Mouse (Mus musculus): ENCODE data around the gene Grip1. TPM values are rescaled to one million over a fixed set of nuclear protein-coding genes. Genes with fewer than 3 reads are reported as not detected.

Grip1 gene
- 4.6 and 5.0 TPM in 2 replicates for polyA plus RNA-seq (2012; rRNA removed)

- H3K4me1 ChIP-seq (ENCODE audit: control insufficient read depth, insufficient read depth, low read length) = no peaks in the 10 kb centered on the region
- TF ChIP-seq POLR2A (IDR thresholded peaks at IDR 0.05; ENCODE audit: borderline replicate concordance, insufficient read depth, low read length) (no peak), CTCF (IDR thresholded peaks at IDR 0.05; ENCODE audit: borderline replicate concordance, insufficient read depth, low read depth, low read length) (no peak)
- peak; percentile 22 to 41 for DNase-seq
- peak within 1 kb of the TSS; percentile 58 for H3K4me3 ChIP-seq (replicated peaks; ENCODE audit: insufficient read depth, low read depth, low read length)
- H3K27ac ChIP-seq (ENCODE audit: insufficient read depth, low read length) = no peak within 1 kb of the TSS
- peaks cover 5% of the 10 kb centered on the region; the same call in 1 of the 2 replicates for H3K27me3 ChIP-seq (ENCODE audit: control insufficient read depth, insufficient read depth, low read length)
- WGBS = under 1% methylated on average over 78 of the region's 84 CpGs
Observed at GRCm38 (mm10) chr10:119453431-119454105, at the start of gene Grip1. TSS of gene Grip1 (plus strand) at chr10:119453830.

GRCm38 (mm10) chr10:119405103-119405502 lies 48.5 kb upstream of the Grip1 start:
- no peaks in the 10 kb centered on the region for H3K27me3 ChIP-seq (ENCODE audit: control insufficient read depth, insufficient read depth, low read length)
- TF ChIP-seq CTCF (IDR thresholded peaks at IDR 0.05; ENCODE audit: borderline replicate concordance, insufficient read depth, low read depth, low read length) (no peak), POLR2A (IDR thresholded peaks at IDR 0.05; ENCODE audit: borderline replicate concordance, insufficient read depth, low read length) (no peak)
- no peak overlapping the region for H3K4me3 ChIP-seq (replicated peaks; ENCODE audit: insufficient read depth, low read depth, low read length)
- 97% methylated on average over 9 of the region's 9 CpGs for WGBS
- no peak overlapping the region for H3K27ac ChIP-seq (ENCODE audit: insufficient read depth, low read length)
- DNase-seq = no peak
- no peaks in the 10 kb centered on the region for H3K4me1 ChIP-seq (ENCODE audit: control insufficient read depth, insufficient read depth, low read length)

- DNase-seq = no peak
- no peak for TF ChIP-seq POLR2A (IDR thresholded peaks at IDR 0.05; ENCODE audit: borderline replicate concordance, insufficient read depth, low read length)
- no peak for TF ChIP-seq CTCF (IDR thresholded peaks at IDR 0.05; ENCODE audit: borderline replicate concordance, insufficient read depth, low read depth, low read length)
- WGBS = 91% methylated on average over 1 of the region's 1 CpGs
- Histone ChIP-seq H3K27me3 (ENCODE audit: control insufficient read depth, insufficient read depth, low read length) (no peaks in the 10 kb centered on the region), H3K4me3 (replicated peaks; ENCODE audit: insufficient read depth, low read depth, low read length) (no peak overlapping the region), H3K4me1 (ENCODE audit: control insufficient read depth, insufficient read depth, low read length) (no peaks in the 10 kb centered on the region), H3K27ac (ENCODE audit: insufficient read depth, low read length) (no peak overlapping the region)
Observed at GRCm38 (mm10) chr10:119405612-119406011, 48.0 kb upstream of the Grip1 start.

GRCm38 (mm10) chr10:119408327-119408726 lies 45.3 kb upstream of the Grip1 start:
- no peaks in the 10 kb centered on the region for H3K4me1 ChIP-seq (ENCODE audit: control insufficient read depth, insufficient read depth, low read length)
- 8% methylated on average over 6 of the region's 6 CpGs for WGBS
- TF ChIP-seq CTCF (IDR thresholded peaks at IDR 0.05; ENCODE audit: borderline replicate concordance, insufficient read depth, low read depth, low read length) (no peak), POLR2A (IDR thresholded peaks at IDR 0.05; ENCODE audit: borderline replicate concordance, insufficient read depth, low read length) (no peak)
- no peak overlapping the region for H3K4me3 ChIP-seq (replicated peaks; ENCODE audit: insufficient read depth, low read depth, low read length)
- H3K27ac ChIP-seq (ENCODE audit: insufficient read depth, low read length) = no peak overlapping the region
- no peaks in the 10 kb centered on the region for H3K27me3 ChIP-seq (ENCODE audit: control insufficient read depth, insufficient read depth, low read length)
- DNase-seq = no peak

- Histone ChIP-seq H3K4me3 (replicated peaks; ENCODE audit: insufficient read depth, low read depth, low read length) (no peak overlapping the region), H3K27me3 (ENCODE audit: control insufficient read depth, insufficient read depth, low read length) (no peaks in the 10 kb centered on the region), H3K4me1 (ENCODE audit: control insufficient read depth, insufficient read depth, low read length) (0 out of 2 replicates have a peak, but pooled peaks cover 5% of the 10 kb centered on the region), H3K27ac (ENCODE audit: insufficient read depth, low read length) (no peak overlapping the region)
- WGBS = 96% methylated on average over 11 of the region's 11 CpGs
- TF ChIP-seq CTCF (IDR thresholded peaks at IDR 0.05; ENCODE audit: borderline replicate concordance, insufficient read depth, low read depth, low read length) (no peak), POLR2A (IDR thresholded peaks at IDR 0.05; ENCODE audit: borderline replicate concordance, insufficient read depth, low read length) (no peak)
- DNase-seq = no peak
Observed at GRCm38 (mm10) chr10:119413238-119413637, 40.4 kb upstream of the Grip1 start.

GRCm38 (mm10) chr10:119415106-119415505 lies 38.5 kb upstream of the Grip1 start:
- Histone ChIP-seq H3K4me1 (ENCODE audit: control insufficient read depth, insufficient read depth, low read length) (0 out of 2 replicates have a peak, but pooled peaks cover 5% of the 10 kb centered on the region), H3K27ac (ENCODE audit: insufficient read depth, low read length) (no peak overlapping the region), H3K4me3 (replicated peaks; ENCODE audit: insufficient read depth, low read depth, low read length) (no peak overlapping the region), H3K27me3 (ENCODE audit: control insufficient read depth, insufficient read depth, low read length) (no peaks in the 10 kb centered on the region)
- 37% methylated on average over 4 of the region's 4 CpGs for WGBS
- no peak for TF ChIP-seq CTCF (IDR thresholded peaks at IDR 0.05; ENCODE audit: borderline replicate concordance, insufficient read depth, low read depth, low read length)
- TF ChIP-seq POLR2A (IDR thresholded peaks at IDR 0.05; ENCODE audit: borderline replicate concordance, insufficient read depth, low read length) = no peak
- DNase-seq = peak in 1 of 2 experiments; percentile 2

GRCm38 (mm10) chr10:119421418-119421817 lies 32.2 kb upstream of the Grip1 start:
- WGBS = 81% methylated on average over 6 of the region's 6 CpGs
- no peak for TF ChIP-seq CTCF (IDR thresholded peaks at IDR 0.05; ENCODE audit: borderline replicate concordance, insufficient read depth, low read depth, low read length)
- no peak for TF ChIP-seq POLR2A (IDR thresholded peaks at IDR 0.05; ENCODE audit: borderline replicate concordance, insufficient read depth, low read length)
- no peaks in the 10 kb centered on the region for H3K4me1 ChIP-seq (ENCODE audit: control insufficient read depth, insufficient read depth, low read length)
- no peak overlapping the region for H3K27ac ChIP-seq (ENCODE audit: insufficient read depth, low read length)
- H3K27me3 ChIP-seq (ENCODE audit: control insufficient read depth, insufficient read depth, low read length) = no peaks in the 10 kb centered on the region
- H3K4me3 ChIP-seq (replicated peaks; ENCODE audit: insufficient read depth, low read depth, low read length) = no peak overlapping the region
- DNase-seq = no peak
